Mouse (Mus musculus) cerebellum, adult 2 months (tissue): ENCODE data around the gene Ano7.

Experiments used
- CTCF ChIP-seq: fragments of 200-500 bp; IDR thresholded peaks from 2 replicates; pipeline ENCODE4 v1.5.1; 2011; ENCODE audit warnings: low read depth, mild to moderate bottlenecking, control low read depth, low read length, moderate library complexity, borderline replicate concordance; ENCODE audit not compliant: insufficient read depth
- POLR2A ChIP-seq: fragments of 200-500 bp; IDR thresholded peaks from 2 replicates; pipeline ENCODE4 v1.6.1; 2011; ENCODE audit warnings: low read length, control low read depth, borderline replicate concordance; ENCODE audit not compliant: insufficient read depth

DNA sequence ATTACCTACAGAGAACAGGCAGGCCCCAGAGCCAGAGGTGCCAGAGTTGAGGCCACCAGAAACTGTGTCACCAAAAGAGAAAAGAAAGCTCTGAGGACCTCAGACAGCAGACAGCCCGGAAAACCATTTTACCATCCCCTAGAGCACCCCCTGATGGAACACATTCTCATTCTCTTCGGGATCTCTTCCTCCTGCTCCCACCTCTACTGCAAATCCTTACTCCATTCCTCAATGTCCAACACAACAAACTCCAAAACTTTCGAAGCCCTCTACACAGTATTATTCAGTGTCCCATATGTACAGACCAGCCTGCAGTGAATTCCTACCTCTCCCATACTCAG is 72.1 kb downstream of the Ano7 start:
- TF ChIP-seq CTCF (no peak), POLR2A (no peak)
